Mouse (Mus musculus): ENCODE measurements around the gene Lzts2.

Gene Lzts2

DNA sequence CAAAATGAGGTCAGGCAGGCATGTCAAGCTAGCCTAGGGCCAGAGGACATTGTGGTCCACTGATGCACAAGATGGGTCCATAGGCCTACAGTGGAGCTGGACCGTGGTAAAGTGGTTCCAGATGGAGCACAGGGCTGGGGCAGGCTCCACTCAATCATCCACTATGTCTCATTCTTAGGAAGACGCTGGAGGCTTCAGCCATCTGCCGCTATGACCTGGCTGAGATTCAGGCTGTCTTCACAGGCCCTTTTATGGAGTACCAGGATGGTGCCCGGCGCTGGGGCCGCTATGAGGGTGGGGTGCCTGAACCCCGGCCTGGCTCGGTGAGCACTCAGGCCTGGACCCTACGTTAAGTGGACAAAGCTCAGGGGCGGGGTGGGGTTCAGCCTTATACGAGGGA, 16.4 kb upstream of the Lzts2 start:
- in situ Hi-C loops (cut with MboI; ENCODE audit: low pct_unique_long_range_greater_than_20kb in 1 of 2, low sequenced_read_pairs in 2 of 2, unreplicated experiment in 1 of 2) = no loop called here

DNA sequence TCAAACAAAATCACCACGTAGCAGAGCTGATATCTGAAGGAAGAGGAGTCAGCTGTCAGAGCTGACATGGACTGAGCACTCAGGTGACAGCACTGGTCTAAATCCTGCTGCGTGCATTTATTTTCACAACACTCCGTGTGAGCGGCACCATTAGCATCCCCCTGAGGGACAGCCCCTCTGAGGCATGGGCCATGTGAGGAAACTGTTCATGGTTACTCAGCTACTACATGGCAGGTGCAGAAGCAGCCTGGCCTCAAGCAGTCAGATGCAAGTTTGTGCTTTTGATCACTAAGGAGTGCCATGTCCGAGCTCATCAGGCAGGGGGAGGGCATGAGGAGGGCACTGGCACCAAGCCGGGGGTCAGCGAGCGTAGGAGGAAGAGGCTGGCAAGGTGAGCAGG, 14.6 kb upstream of the Lzts2 start:
- in situ Hi-C loops (cut with MboI; ENCODE audit: low pct_unique_long_range_greater_than_20kb in 1 of 2, low sequenced_read_pairs in 2 of 2, unreplicated experiment in 1 of 2) = no loop called here

DNA sequence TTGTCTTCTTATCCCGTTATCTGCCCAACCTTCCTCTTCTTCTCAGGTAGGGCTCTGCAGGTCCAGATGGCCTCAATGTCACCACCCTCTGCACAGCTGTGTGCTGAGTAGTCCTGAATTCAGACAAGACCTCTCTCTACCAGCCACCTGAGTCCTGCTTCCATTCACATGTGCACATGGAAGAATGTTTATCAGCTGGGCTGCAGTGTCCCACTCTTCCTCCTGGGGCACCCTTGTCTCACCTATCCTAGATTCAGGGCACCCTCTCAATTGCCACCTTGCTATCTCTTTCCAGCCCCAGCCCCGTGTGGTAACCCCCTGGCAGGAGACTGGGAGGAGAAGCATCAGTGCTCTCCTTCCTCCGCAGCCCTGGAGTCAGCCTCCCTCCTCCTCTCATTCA, 11.9 kb upstream of the Lzts2 start:
- in situ Hi-C loops (cut with MboI; ENCODE audit: low pct_unique_long_range_greater_than_20kb in 1 of 2, low sequenced_read_pairs in 2 of 2, unreplicated experiment in 1 of 2) = no loop called here

DNA sequence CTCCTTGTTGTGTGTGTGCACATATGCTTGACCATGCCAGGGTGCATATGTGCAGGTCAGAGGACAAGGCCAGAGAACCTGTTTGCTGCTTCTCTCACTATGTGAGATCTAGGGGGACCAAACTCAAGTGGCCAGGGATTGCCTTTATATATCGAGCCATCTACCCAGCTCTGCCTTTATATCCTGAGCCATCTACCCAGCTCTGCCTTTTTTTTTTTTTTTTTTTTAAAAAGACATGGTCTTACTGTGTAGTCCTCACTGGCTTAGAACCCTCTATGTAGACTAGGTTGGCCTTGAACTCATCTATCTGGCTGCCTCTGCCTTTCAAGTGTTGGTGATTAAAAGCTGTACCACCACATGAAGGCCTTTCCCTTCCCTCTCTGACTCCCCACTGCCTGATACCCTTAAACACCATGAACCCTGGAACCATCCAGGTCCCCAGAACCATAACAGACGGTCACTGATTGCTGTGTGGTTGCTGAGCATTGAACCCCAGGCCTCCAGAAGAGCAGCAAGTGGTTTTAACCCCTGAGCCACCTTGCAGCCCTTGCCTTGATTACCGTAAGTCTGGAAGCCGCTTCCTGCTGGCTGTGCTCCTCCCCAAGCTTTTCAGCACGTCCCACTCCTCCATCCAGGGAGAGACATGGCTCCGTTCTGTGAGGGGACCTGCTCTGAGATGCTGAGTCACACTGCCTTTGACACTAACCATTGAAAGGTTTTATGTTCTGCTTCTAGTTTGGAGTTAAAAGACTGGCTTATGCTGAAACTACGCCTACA, 10.3 kb upstream of the Lzts2 start:
- in situ Hi-C loops (cut with MboI; ENCODE audit: low pct_unique_long_range_greater_than_20kb in 1 of 2, low sequenced_read_pairs in 2 of 2, unreplicated experiment in 1 of 2) = no loop called here

DNA sequence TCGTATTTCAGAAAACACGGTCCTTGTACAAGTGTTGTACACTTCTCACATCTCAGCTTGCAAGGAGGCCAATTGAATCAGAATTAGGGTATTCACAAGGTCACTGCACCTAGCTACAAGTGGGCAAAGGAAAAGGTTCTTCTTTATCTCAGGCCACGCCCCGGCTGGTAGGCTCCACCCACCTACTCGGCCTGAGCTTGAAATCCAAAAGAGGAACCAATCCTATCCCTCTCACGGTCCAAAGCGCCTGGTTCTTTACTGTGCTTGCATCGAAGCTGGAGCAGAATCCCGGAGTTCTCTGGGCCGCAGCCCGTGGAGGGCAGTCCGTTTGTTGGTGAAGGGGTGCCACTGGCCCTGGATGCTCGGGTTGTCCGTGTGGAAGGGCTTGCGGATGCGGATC, 8.8 kb upstream of the Lzts2 start, which contains the start of gene Twnk:
Gene Twnk, plus strand, starts transcription at position 220 of the 400 bp plus-strand sequence.
- in situ Hi-C loops (cut with MboI; ENCODE audit: low pct_unique_long_range_greater_than_20kb in 1 of 2, low sequenced_read_pairs in 2 of 2, unreplicated experiment in 1 of 2) = no loop called here

DNA sequence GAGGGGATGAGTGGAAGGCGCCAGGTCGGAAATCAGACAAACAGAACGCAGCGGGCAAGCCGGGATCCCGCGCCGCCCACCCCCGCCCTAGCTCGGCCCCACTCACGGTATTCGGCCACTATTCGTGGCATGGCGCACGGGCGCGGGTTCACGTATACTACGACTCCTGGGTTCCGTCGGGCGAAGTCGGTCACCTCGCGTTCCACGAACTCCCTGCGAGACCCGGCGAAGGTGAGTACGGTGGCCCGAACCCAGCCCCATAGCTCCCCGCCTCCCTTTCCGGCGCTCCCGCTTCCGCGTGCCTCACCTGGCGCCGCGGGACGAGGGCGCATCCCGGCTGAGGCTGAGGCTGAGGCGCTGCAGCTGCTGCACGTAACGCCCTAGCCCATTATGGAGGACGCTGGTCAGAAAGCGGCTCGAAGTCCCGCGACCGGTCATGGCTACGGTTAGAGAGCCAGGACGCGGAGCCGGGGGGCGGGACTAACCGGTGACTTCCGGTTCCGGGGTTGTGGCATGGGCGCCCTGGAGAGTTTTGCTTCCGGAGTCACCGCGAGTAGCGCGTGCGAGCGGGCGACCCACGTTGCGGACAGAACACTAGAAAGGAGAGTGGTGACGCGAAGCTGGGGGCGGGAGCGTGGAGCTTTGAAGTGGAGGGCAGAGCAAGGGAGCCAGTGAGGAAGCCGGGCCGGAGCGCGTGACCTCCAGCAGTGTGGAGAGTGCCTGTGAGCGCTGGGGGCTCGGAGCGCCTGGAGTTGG, 8.1 kb upstream of the Lzts2 start, which contains the start of gene Mrpl43:
Gene Mrpl43, minus strand, starts transcription at position 486 of the 756 bp plus-strand sequence.
- in situ Hi-C loops (cut with MboI; ENCODE audit: low pct_unique_long_range_greater_than_20kb in 1 of 2, low sequenced_read_pairs in 2 of 2, unreplicated experiment in 1 of 2) = no loop called here

DNA sequence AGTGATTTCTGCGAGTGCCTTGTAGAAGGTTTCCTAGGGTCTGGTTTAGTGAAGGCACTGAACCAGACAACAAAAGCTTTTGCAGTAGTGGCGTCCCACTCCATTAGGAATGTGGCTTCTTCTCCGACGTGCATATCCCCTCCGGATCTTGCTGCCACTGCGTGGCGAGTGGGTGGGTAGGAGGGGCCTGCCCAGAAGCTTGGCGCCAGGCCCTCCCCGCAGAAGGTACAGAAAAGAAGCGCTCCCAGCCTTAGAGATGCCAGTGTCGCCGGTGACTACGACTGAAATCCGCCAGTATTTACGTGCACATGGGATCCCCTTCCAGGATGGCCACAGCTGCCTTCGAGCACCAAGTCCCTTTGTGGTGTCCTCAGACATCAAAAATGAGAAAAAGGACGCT, 7.2 kb upstream of the Lzts2 start:
- in situ Hi-C loops (cut with MboI; ENCODE audit: low pct_unique_long_range_greater_than_20kb in 1 of 2, low sequenced_read_pairs in 2 of 2, unreplicated experiment in 1 of 2) = no loop called here

DNA sequence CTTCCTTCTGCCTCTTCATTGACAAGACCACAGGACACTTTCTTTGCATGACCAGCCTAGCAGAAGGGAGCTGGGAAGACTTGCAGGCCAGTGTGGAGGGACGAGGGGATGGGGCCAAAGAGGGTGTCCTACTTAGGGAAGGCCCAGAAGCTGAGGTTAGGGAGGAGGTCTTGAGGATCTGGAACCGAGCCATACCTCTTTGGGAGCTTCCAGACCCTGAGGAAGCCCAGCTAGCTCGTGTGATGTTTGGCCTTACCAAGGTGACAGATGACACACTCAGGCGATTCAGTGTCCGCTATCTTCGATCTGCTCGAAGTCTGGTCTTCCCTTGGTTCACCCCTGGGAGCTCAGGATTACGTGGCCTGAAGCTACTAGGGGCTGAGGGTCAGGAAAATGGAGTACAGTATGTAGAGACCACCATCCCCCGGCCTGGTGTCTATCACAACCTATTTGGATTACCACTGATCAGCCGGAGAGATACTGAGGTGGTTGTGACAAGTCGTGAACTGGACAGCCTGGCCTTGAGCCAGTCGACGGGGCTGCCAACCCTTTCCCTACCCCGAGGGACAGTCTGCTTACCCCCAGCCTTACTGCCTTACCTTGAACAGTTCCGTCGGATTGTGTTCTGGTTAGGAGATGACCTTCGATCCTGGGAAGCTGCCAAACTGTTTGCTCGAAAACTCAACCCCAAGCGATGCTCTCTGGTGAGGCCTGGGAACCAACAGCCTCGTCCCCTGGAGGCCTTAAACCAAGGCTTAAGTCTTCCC, 6.6 kb upstream of the Lzts2 start:
- in situ Hi-C loops (cut with MboI; ENCODE audit: low pct_unique_long_range_greater_than_20kb in 1 of 2, low sequenced_read_pairs in 2 of 2, unreplicated experiment in 1 of 2) = no loop called here

DNA sequence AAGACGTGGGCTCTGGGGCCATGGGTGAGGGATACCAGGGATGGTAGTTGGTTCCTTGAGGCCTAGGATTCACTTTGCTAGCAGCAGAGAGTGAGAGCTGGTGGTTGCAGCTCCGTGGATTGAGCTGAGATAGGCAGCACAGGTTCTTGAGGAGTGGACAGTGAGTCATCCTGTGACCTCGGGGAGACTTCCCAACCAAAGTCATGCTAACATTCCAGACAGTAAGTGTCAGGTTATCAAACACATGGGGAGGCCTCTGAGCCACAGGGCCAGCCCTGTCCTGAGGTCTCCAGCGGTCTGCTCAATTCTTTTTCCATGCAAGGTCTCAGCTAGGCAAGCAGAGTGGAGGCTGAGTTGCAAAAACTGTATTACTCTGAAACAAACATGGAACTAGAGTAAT, 3.6 kb upstream of the Lzts2 start:
- in situ Hi-C loops (cut with MboI; ENCODE audit: low pct_unique_long_range_greater_than_20kb in 1 of 2, low sequenced_read_pairs in 2 of 2, unreplicated experiment in 1 of 2) = no loop called here

DNA sequence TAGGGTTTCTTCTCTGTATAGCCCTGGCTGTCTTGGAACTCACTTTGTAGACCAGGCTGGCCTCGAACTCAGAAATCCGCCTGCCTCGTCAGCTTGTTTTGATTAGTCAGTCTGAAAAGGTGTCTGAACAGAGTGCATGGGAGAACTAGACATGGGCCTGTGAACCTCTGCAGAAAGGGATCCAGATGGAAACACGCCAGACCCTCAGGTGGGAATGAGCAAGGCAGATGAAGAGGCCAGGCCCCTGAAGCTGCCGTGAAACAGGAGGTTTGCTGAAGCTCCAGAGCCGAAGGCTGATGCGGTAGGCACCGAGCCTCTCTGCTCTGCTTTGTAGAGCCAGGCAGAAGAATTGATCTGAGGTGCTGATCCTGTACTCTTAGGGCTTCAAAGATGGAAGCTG, 2.0 kb upstream of the Lzts2 start:
- in situ Hi-C loops (cut with MboI; ENCODE audit: low pct_unique_long_range_greater_than_20kb in 1 of 2, low sequenced_read_pairs in 2 of 2, unreplicated experiment in 1 of 2) = no loop called here

DNA sequence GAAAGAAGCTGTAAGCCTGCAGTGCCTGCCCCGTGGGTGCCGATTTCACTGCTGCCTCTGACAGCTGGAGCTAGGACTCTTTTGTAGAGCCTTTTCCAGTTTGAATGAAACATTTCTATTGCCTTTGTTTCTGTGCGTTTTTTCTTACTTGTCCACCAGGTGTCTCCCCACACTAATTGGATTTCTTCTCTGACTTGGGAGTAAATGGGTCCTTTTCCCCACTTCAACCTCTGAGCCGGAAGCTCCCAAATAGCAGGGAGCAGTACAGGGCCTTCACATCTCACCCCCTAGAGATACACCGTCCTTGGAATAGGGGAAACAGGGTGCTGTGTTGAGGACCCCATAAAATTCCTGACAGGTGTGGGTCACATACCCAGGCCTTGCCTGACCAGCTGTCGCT, 1.6 kb upstream of the Lzts2 start:
- in situ Hi-C loops (cut with MboI; ENCODE audit: low pct_unique_long_range_greater_than_20kb in 1 of 2, low sequenced_read_pairs in 2 of 2, unreplicated experiment in 1 of 2) = no loop called here

DNA sequence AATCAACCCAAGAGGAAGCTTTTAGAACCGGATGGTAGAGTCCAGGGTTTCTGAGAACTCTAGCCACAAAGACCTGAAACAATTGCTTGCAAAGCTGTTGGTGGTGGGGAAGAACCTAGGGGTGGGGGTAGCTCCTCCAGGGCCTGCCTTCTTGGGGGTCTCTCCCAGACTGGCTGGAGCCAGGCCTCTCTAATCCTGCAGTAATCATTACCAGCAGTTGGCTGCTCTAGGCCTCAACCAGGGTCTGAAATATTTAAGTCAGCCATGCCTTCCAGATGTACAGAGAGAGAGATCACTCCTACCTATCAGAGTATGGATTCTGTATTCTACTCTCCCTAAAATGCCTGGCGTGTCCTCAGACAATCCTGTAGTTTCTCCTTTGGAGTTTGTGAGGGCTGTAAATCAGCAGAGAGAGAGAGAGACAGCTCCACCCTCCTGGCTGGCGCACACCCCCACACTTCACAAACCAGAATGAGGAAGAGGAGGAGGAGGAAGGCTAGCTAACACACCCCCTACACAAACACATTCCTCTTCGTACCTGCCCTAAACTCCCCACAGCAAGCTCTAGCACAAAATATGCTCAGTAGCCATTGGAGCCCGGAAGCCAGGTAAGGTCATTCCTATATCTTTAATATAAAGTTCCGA, 511 bp upstream of the Lzts2 start:
- in situ Hi-C loops (cut with MboI; ENCODE audit: low pct_unique_long_range_greater_than_20kb in 1 of 2, low sequenced_read_pairs in 2 of 2, unreplicated experiment in 1 of 2) = no loop called here

DNA sequence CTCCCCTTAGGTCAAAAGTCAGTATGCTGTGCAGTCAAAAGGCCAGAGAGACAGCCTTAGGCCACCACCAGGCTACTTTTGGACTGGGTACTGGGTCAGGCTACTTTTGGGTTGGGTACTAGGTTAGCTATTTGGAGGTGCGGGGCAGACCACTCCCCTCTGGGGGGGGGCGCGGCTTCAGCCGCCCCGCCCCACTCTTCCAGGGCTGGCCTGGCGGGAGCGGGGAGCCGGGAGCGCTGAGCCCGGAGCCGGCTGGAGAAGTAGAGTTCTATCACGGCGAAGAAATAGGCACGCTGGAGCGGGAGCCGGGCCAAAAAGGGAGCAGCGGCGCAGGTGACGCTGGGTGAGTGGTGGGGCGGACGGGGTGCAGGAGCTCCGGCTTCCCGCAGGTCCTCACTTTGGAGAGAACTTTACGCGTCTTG, 778 bp downstream of the Lzts2 start:
- in situ Hi-C loops (cut with MboI; ENCODE audit: low pct_unique_long_range_greater_than_20kb in 1 of 2, low sequenced_read_pairs in 2 of 2, unreplicated experiment in 1 of 2) = no loop called here

DNA sequence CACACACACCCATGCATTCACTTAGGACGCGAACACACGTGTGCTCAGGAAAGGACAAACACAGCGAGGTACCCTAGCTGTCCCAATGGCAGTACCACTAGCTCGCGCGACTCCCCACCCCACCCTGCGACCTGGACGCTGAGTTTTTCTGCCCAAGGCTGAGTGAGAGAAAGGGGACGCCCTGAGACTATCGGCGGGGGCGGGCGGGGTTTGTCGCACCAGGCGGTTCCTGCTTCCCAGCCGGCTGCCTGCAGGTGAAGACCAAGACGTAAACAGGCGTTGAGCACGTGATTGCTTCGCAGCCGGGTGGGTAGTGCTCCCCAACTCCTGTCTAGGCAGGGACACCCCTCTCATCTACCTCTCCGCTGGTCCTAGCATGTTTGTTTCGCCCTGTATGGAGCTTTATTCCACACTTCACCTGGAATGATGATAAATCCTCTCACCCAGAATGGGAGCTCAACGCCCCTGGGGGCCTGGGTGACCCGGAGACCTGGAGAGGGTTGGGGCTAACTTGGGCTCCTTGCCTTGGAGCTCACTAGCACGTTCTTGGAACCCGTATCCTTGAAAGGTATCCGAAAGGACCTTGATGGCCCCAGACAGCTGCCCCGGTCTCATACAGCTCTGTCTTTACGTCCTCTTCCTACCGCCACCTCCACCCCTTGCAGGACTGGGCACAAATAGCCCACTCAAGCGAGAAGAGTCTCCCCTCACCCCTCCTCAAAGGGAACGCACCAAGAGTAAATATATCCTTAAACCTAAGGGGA, 1.5 kb downstream of the Lzts2 start:
- in situ Hi-C loops (cut with MboI; ENCODE audit: low pct_unique_long_range_greater_than_20kb in 1 of 2, low sequenced_read_pairs in 2 of 2, unreplicated experiment in 1 of 2) = no loop called here

DNA sequence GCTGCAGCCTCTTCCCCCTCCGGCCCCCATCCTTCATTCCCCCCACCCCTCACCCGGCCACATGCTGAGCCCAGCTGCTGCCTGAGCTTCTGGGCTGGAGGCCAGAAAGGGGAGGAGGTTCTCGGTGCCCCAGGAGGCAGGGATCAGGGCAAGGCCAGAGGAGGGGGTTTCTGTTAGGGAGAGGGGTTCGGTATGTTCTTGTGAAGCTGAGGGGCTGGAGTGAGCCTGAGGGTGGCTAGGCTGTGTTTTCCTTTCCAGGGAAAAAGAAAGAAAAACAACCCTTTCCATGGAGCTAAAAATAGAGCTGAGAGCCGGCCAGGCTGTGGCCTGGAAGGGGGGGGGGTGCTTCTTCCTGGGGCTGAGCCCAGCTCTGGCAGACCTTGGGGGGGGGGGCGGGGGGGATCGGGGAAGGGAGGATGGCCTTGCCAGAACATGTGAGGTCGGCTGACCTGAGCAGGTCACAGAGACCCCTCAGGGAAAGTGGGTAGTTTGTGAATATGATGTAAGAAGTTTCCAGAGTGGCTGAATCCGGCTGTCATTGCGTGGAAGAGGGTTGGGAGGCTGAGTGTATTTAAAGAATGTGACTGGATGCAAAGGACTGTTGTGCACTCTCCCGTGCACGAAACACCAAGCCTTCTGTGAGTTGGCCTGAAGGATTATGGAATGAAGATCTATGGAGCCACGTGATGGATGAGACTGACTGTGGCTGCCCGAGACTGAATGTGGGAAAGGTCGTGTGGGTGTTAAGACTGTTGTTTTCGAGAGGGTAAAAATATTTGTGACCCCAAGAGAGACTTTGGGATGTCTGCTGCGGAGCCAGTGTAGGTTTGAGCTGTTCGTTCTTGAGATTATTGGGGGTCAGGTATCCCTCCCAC, 2.4 kb downstream of the Lzts2 start:
- in situ Hi-C loops (cut with MboI; ENCODE audit: low pct_unique_long_range_greater_than_20kb in 1 of 2, low sequenced_read_pairs in 2 of 2, unreplicated experiment in 1 of 2) = no loop called here

DNA sequence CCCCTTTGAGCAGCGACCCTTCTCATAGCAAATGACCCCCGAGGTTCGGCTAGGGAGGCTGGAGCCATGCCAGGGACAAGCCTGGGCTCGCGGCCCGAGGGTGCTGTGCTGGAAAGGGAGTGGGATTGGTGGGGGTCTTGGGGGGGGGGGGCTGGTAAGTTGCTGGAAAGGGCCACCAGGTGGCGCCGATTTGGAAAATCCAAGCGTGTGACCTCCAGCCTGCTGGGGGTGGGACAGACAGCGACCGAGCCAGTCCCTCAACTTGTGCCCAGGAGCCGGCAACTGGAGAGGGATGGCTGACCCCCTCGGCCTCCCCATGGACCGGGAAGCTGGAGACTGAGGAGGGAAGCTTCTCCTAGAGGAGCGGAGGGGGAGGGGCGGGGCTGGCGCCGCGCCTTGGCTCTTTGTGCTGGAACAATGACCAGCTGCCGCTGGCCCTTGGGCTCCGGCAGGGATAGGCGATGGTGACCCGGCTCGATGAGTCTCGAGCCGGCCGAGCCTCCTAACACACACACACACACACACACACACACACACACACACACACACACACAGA, 3.1 kb downstream of the Lzts2 start:
- in situ Hi-C loops (cut with MboI; ENCODE audit: low pct_unique_long_range_greater_than_20kb in 1 of 2, low sequenced_read_pairs in 2 of 2, unreplicated experiment in 1 of 2) = no loop called here

DNA sequence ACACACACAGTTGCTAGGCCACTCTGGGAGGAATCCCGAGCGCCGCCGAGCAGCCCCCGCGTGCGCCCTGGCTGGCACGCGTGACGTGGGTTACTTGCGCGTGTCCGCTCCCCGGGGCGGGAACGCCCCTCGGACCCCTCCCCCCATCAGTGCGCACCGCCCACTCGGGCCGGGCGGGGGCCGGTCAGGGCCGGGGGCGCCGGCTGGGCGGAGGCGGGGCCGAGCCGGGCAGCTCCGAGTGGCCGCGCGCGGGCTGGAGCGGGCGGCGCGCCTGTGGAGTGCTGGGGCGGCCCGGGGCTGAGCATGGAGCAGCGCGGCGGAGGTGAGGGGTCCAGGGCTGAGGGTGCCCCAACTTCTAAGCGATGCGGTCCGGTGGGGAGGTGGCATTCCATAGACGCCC, 3.7 kb downstream of the Lzts2 start:
- in situ Hi-C loops (cut with MboI; ENCODE audit: low pct_unique_long_range_greater_than_20kb in 1 of 2, low sequenced_read_pairs in 2 of 2, unreplicated experiment in 1 of 2) = no loop called here

Measured in mouse embryonic stem cell (cell line).